Mouse (Mus musculus) monocyte, adult 59 days (primary cell): ENCODE results near the gene Doxl2. TPM values are rescaled to one million over a fixed set of nuclear protein-coding genes. Genes with fewer than 3 reads are reported as not detected.

Experiments used
- total RNA-seq, 2 experiments: library from RNA; stranded (reverse); gene quantifications; one replicate each; pipeline ENCODE4 v1.2.4; 2023

The Doxl2 gene
- total RNA-seq: not detected

DNA sequence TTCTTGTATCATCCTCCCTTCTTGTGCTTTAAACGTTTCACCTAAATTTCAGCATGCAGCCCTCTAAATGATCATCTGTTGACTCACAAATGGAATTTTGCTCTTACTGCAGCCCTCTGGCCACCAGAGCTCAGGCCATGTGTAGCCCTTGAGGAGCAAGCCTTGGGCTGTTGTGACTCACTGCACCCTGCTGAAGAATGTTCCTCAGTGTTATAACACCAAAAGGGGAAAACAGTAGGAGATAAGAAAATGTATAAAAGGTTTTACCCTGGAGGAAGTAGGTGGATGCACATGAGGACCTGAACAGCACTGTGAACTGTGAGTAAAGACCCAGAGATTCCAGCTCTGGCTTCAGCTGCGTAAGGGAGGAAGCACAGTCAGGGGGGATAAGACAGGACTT is at the start of gene Doxl2:
Doxl2 (plus strand) TSS at position 301 of the 400 bp plus-strand sequence.

DNA sequence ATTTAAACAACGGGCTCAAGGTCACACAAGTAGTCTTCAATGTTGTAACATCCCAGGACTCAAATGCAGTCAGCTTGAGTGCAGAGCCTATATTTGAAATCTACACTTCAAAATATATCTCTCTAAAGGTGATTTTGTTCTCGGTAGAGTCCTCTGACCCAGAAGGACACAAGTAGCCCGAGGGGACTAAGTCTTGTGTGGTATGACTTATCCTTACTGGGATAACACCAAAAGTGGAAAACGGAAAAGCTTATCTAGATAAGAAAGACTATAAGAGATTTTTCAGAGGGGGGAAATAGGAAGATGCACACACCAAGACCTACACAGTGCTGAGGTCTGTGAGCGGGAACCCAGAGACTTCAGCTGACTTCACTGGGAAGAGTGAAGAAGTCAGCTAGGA is 45.2 kb upstream of the Doxl2 start, which contains the start of gene 1600015I10Rik:
1600015I10Rik (plus strand) TSS at position 301 of the 400 bp plus-strand sequence.

GRCm38 (mm10) chr6:48986444-48986990 is 11.8 kb downstream of the Doxl2 start, which contains the start of gene Svs1:
Gene Svs1 (plus strand): TSS chr6:48986861.

Other genes starting within 250 kb of the Doxl2 start
- 1 to 10 TPM; 1.1 to 1.6 TPM for gene Gimap1, start 235.9 kb upstream of the Doxl2 start, total RNA-seq
- 1 to 10 TPM in 1 of 2 experiments, under 1 TPM in 1; 0.46 to 1.2 TPM for gene Gimap5, start 228.8 kb upstream of the Doxl2 start, total RNA-seq
- gene Gimap3, start 204.1 kb upstream of the Doxl2 start, total RNA-seq: 1 to 10 TPM in 1 of 2 experiments, under 1 TPM in 1; 1.00 to 1.8 TPM
- 10 to 100 TPM; 72.6 to 75.1 TPM for gene Tmem176a, start 134.0 kb upstream of the Doxl2 start, total RNA-seq
- gene Tmem176b, start 133.5 kb upstream of the Doxl2 start, total RNA-seq: 100 to 1,000 TPM; 215 to 221 TPM
- not detected for gene Aoc1, start 102.1 kb upstream of the Doxl2 start, total RNA-seq
- not detected for gene 1600015I10Rik, start 45.1 kb upstream of the Doxl2 start, total RNA-seq
- not detected for gene Svs1, start 11.9 kb downstream of the Doxl2 start, total RNA-seq
- gene Gpnmb, start 61.6 kb downstream of the Doxl2 start, total RNA-seq: 1 to 10 TPM; 1.1 to 1.7 TPM
- 10 to 100 TPM; 27.7 to 28.0 TPM for gene Malsu1, start 98.8 kb downstream of the Doxl2 start, total RNA-seq
- under 1 TPM; 0.10 to 0.36 TPM for gene Igf2bp3, start 240.0 kb downstream of the Doxl2 start, total RNA-seq